Mouse (Mus musculus) neural tube, embryonic 11.5 days (tissue): ENCODE data around the gene Gm884. TPM values are rescaled to one million over a fixed set of nuclear protein-coding genes. Genes with fewer than 3 reads are reported as not detected.
A peak's percentile ranks its signal among the peaks of the same experiment; 100 is the strongest.

ENCODE experiments used
- ATAC-seq: fragments of 200-750 bp; cut with Nextera tagmentation; 2 replicates; pipeline ENCODE4 v1.8.0; 2017; ENCODE audit warnings: moderate number of reproducible peaks, mild to moderate bottlenecking, moderate TSS enrichment, moderate library complexity; ENCODE audit not compliant: insufficient read depth, low FRiP score, low TSS enrichment
- DNase-seq: peaks from one replicate; pipeline ENCODE4 v3.0.0-alpha.2; 2015; ENCODE audit warnings: low spot score
- H3K27ac ChIP-seq: fragments of 300-500 bp; sonication (generic); 2 replicates; pipeline ENCODE4 v1.5.1; 2014; ENCODE audit warnings: low read depth, mild to moderate bottlenecking, low read length
- H3K27me3 ChIP-seq: fragments of 300-500 bp; sonication (generic); 2 replicates; pipeline ENCODE4 v1.6.1; 2014; ENCODE audit warnings: mild to moderate bottlenecking, low read length, mixed read lengths; ENCODE audit not compliant: control insufficient read depth, insufficient read depth
- H3K36me3 ChIP-seq: fragments of 300-500 bp; sonication (generic); 2 replicates; pipeline ENCODE4 v1.6.1; 2014; ENCODE audit warnings: mild to moderate bottlenecking, low read length, moderate library complexity, mixed read lengths; ENCODE audit not compliant: control insufficient read depth, insufficient read depth
- H3K4me1 ChIP-seq: fragments of 300-500 bp; sonication (generic); 2 replicates; pipeline ENCODE4 v1.6.1; 2014; ENCODE audit warnings: low read length, mixed read lengths; ENCODE audit not compliant: control insufficient read depth, insufficient read depth
- H3K4me2 ChIP-seq: fragments of 300-500 bp; sonication (generic); 2 replicates; pipeline ENCODE4 v1.6.1; 2014; ENCODE audit warnings: low read depth, mild to moderate bottlenecking, moderate library complexity
- H3K4me3 ChIP-seq: fragments of 300-500 bp; sonication (generic); 2 replicates; pipeline ENCODE4 v1.5.1; 2014; ENCODE audit warnings: low read depth, low read length
- H3K9ac ChIP-seq: fragments of 300-500 bp; sonication (generic); 2 replicates; pipeline ENCODE4 v1.6.1; 2014; ENCODE audit warnings: mild to moderate bottlenecking, low read length
- H3K9me3 ChIP-seq: fragments of 300-500 bp; sonication (generic); 2 replicates; pipeline ENCODE4 v1.6.1; 2016; ENCODE audit warnings: low read length; ENCODE audit not compliant: control insufficient read depth
- WGBS: fragments of 180-500 bp; shearing (Covaris S2); extraction: QIAGEN DNeasy Blood & Tissue Kit; methylation state at CpG from one replicate; pipeline ENCODE4 v1.1.7; 2014; 5-methylcytosine and 5-hydroxymethylcytosine counted together
- polyA plus RNA-seq: library from polyadenylated mRNA; unstranded; fragments of >200 nt; fragmentation: Nextera tagmentation; extraction: Ambion mirVana; gene quantifications from 2 replicates; pipeline ENCODE4 v1.2.1, GENCODE M21; 2014

The Gm884 gene
- polyA plus RNA-seq, 1 experiment from 2014 or later, result not detected

DNA sequence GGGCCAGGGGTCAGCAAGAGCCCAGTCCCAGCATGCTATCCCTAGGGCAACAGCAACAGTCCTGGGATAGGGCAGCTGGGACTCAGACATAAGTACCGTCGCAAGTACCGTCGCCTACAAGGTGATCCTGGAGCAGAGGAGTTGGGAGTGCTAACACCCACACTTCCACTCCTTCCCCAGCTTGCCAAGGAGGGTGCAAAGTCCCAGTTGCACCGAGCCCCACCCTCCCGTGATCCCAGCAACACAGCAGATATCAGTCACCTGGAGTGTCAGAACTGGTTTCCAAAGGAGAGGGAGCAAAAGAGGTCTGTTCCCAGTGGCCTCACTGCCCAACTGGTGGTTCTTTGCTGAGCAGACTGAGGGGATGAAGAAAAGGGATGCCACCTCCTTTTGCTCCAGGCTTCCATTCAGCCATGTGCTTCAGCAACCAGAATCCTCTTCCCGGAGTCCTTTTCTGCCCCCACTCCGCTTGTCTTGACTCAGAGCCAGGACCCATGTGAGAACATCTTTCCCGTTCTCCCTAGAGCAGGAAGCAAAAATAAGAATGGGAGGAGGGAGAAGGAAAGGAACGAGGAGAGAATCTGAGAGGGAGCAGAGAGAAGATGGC lies 32.5 kb upstream of the Gm884 start:
- ATAC-seq (no peak), DNase-seq (no peak)
- no peaks in the 10 kb centered on the region for H3K36me3 ChIP-seq
- H3K4me3 ChIP-seq, result no peak overlapping the region
- H3K27ac ChIP-seq, result no peak overlapping the region
- peaks cover 50% of the 10 kb centered on the region for H3K27me3 ChIP-seq
- H3K9me3 ChIP-seq, result no peaks in the 10 kb centered on the region
- no peaks in the 10 kb centered on the region; the same call in 1 of the 2 replicates for H3K4me1 ChIP-seq
- H3K4me2 ChIP-seq, result no peak overlapping the region
- H3K9ac ChIP-seq, result no peak overlapping the region
- WGBS, result 82% methylated on average over 10 of the region's 10 CpGs

DNA sequence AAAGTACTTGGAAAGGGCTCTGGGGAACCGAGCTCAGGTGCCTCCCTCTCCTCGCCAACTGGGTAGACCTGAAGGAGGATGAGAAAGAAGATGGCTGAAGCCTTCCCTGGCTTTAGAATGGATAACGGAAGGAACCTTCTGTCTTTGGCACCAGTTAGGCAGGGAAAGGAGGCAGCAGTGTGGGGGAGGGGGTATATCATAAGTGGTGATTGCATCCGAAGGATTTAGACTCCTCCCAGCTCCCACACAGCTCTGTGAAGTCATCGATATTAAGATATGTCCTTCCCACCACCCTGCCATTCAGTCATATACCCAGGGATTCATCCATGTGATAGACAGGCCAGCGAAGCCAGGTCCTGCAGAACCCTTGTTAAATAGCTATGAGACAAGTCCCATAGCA lies 30.5 kb upstream of the Gm884 start:
- Histone ChIP-seq H3K36me3 (no peaks in the 10 kb centered on the region), H3K4me2 (no peak overlapping the region), H3K9ac (no peak overlapping the region), H3K27ac (no peak overlapping the region), H3K4me3 (no peak overlapping the region), H3K9me3 (no peaks in the 10 kb centered on the region), H3K27me3 (peaks cover 58% of the 10 kb centered on the region), H3K4me1 (no peaks in the 10 kb centered on the region; the same call in 1 of the 2 replicates)
- WGBS, result 79% methylated on average over 6 of the region's 6 CpGs
- DNase-seq, result no peak
- ATAC-seq, result no peak

- Histone ChIP-seq H3K27me3 (peaks cover 58% of the 10 kb centered on the region), H3K4me1 (no peaks in the 10 kb centered on the region; the same call in 1 of the 2 replicates), H3K36me3 (no peaks in the 10 kb centered on the region), H3K9me3 (no peaks in the 10 kb centered on the region), H3K4me3 (peak overlapping the region; percentile 24), H3K27ac (no peak overlapping the region), H3K9ac (no peak overlapping the region), H3K4me2 (peak overlapping the region; percentile 44)
- peak; percentile 25 for DNase-seq
- ATAC-seq, result no peak
- 2% methylated on average over 37 of the region's 37 CpGs for WGBS
Observed at GRCm38 (mm10) chr11:103649983-103650493, 29.1 kb upstream of the Gm884 start.

- Histone ChIP-seq H3K4me3 (peak within 1 kb of the TSS; percentile 24), H3K9ac (no peak within 1 kb of the TSS), H3K4me2 (peak within 1 kb of the TSS; percentile 44), H3K27me3 (peaks cover 58% of the 10 kb centered on the region), H3K27ac (no peak within 1 kb of the TSS), H3K9me3 (no peaks in the 10 kb centered on the region), H3K4me1 (no peaks in the 10 kb centered on the region; the same call in 1 of the 2 replicates), H3K36me3 (no peaks in the 10 kb centered on the region)
- ATAC-seq (no peak), DNase-seq (no peak)
- WGBS, result 2% methylated on average over 65 of the region's 71 CpGs
Observed at GRCm38 (mm10) chr11:103649301-103649982, 28.5 kb upstream of the Gm884 start, which contains the start of gene Rprml. Gene Rprml, plus strand, starts transcription at chr11:103649570.

GRCm38 (mm10) chr11:103648656-103649055 lies 27.7 kb upstream of the Gm884 start:
- Histone ChIP-seq H3K4me1 (no peaks in the 10 kb centered on the region; the same call in 1 of the 2 replicates), H3K4me3 (no peak overlapping the region), H3K27ac (no peak overlapping the region), H3K4me2 (no peak overlapping the region), H3K9me3 (no peaks in the 10 kb centered on the region), H3K9ac (no peak overlapping the region), H3K27me3 (peaks cover 57% of the 10 kb centered on the region), H3K36me3 (no peaks in the 10 kb centered on the region)
- 26% methylated on average over 7 of the region's 7 CpGs for WGBS
- no peak for ATAC-seq
- no peak for DNase-seq

- Histone ChIP-seq H3K9ac (no peak overlapping the region), H3K27ac (no peak overlapping the region), H3K4me2 (no peak overlapping the region), H3K4me3 (no peak overlapping the region), H3K36me3 (no peaks in the 10 kb centered on the region), H3K9me3 (no peaks in the 10 kb centered on the region), H3K27me3 (peaks cover 52% of the 10 kb centered on the region), H3K4me1 (no peaks in the 10 kb centered on the region; the same call in 1 of the 2 replicates)
- WGBS, result 6% methylated on average over 11 of the region's 11 CpGs
- no peak for DNase-seq
- no peak for ATAC-seq
Observed at GRCm38 (mm10) chr11:103647921-103648620, 27.1 kb upstream of the Gm884 start.

DNA sequence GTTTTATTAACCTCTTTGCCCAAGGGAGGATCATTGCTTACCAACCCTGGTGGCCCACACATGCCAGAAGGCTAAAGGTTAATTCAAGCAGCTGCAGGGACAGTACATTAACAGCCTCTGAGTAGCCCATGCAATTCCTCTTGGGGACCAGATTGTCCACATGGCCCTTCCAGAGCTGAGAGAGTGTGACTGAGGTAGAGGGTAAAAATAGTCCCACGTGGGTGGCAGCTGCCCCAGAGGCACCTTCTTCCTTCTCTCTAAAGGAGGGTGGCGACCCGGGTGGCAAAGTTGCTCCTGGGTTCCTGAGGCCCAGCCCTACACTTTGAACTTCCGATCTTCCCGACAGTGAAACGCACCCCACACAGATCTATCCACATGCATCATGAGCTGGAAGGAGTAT lies 25.4 kb upstream of the Gm884 start:
- WGBS, result 69% methylated on average over 6 of the region's 6 CpGs
- Histone ChIP-seq H3K9me3 (no peaks in the 10 kb centered on the region), H3K27me3 (peaks cover 36% of the 10 kb centered on the region), H3K9ac (no peak overlapping the region), H3K4me3 (no peak overlapping the region), H3K36me3 (no peaks in the 10 kb centered on the region), H3K4me1 (no peaks in the 10 kb centered on the region; the same call in 1 of the 2 replicates), H3K27ac (no peak overlapping the region), H3K4me2 (no peak overlapping the region)
- ATAC-seq, result no peak
- DNase-seq, result no peak

- DNase-seq (no peak), ATAC-seq (no peak)
- Histone ChIP-seq H3K27me3 (peaks cover 30% of the 10 kb centered on the region), H3K36me3 (no peaks in the 10 kb centered on the region), H3K9me3 (no peaks in the 10 kb centered on the region), H3K9ac (no peak overlapping the region), H3K4me1 (no peaks in the 10 kb centered on the region; the same call in 1 of the 2 replicates), H3K27ac (no peak overlapping the region), H3K4me3 (no peak overlapping the region), H3K4me2 (no peak overlapping the region)
- 56% methylated on average over 8 of the region's 8 CpGs for WGBS
Observed at GRCm38 (mm10) chr11:103645731-103646130, 24.8 kb upstream of the Gm884 start.
